Mouse (Mus musculus) ovary, adult 2 months (tissue): Measurements from ENCODE around the gene Ccpg1os. TPM values are rescaled to one million over a fixed set of nuclear protein-coding genes. Genes with fewer than 3 reads are reported as not detected.

ENCODE experiments used
- polyA plus RNA-seq: library from polyadenylated mRNA; depleted of rRNA; stranded (reverse); fragments of >200 nt; gene quantifications from 2 replicates; pipeline ENCODE4 v1.2.3, GENCODE M21; 2012; rRNA removed

Gene Ccpg1os
- 8.1 and 8.2 TPM in 2 replicates for polyA plus RNA-seq

DNA sequence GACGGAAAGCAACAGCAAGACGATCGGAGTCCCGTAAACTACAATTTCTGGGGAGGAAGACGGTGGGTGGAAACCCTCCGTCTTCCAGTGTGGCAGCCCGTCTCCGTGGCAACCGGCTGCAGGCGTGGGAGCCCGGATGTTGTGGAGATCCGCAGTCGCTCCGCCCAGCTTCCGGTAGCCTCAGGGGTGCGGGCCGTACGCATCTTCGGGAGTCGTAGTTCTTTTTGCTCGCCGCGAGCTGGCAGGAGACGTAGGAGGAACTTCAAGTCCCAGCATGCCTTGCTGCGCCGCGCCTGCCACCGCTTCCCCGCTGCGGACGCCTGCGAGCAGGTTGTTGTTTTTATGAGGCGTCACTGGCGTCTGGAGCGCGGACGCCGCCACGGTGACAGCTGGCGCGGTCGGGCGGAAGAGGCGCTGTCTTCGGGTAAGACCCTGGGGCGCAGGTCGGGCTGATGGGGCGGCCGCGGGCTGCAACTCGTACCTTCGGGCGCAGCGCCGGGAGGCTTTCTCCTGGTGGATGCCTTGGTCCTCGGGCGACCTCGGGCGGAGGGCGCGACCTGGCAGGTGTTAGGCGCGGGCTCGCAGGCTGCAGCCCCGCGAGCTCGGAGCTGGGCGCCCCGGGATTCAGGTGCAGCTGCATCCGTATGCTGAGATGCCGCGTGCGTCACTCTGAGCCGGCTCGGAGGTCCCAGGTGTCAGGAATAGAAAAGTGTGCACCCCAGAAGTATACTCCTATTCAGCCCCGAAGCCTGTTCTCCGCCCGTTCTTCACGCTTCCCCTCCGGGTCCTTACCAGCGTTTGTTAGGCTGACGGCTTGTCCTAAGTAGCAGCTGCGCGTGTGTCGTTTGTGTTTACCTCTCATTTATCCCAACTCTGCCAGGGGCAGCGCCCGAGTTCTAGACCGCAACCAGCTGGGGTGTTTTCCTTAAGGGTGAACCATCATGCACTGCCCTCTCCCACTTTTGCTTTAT, at the start of gene Ccpg1os, which contains the start of gene Ccpg1:
Gene Ccpg1os, minus strand, starts transcription at position 133 of the 971 bp plus-strand sequence.
Gene Ccpg1, plus strand, starts transcription at position 180 of the 971 bp plus-strand sequence.

DNA sequence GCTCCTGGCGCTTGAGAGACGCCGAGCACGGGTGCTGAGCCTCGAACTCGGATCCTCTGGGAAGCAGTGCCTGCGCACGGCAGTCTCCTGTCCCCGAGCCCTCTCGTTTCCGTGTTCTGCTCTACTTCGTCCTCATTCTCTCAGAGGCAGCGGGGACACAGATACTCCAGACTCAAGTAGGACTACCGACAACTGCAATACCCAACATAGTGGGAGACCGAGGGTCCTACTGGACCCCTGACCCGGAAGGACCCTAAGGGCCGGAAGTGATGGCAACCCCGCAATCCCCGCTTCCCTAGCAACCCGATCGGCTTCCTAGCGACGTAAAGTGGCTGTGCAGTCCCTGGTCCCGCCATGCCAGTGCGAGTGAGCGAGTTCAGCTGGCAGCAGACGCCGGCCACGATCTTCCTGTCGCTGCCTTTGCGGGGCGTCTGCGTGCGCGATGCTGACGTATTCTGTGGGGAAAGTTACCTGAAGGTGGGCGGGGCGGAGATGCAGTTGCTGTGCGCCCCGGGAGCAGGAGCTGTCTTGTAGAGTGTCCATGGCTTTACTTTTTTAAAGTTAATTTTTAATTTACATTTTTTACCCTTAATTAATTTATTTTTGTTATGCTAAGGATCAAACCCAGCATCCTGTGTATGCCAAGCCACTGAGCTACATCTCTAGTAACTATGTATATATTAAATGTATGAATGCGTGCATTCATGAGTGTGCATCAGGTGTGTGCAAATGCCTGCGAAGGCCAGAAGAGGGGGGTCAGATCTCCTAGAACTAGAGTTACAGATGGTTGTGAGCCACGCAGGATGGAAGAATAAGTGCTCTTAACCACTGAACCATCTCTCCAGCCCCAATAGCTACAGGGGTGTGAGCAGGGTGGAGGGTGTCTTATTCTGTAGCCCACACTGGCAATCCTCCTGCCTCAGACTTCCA, 26.4 kb downstream of the Ccpg1os start, which contains the start of the genes Dyx1c1 and Gm44503:
Gene Dyx1c1, plus strand, starts transcription at position 265 of the 930 bp plus-strand sequence.
Gene Gm44503, plus strand, starts transcription at position 332 of the 930 bp plus-strand sequence.

Other genes with a start within 250 kb of the Ccpg1os start
- 0.23 and 0.46 TPM in 2 replicates for gene Prtg, start 178.5 kb downstream of the Ccpg1os start, polyA plus RNA-seq
- 1.4 and 2.1 TPM in 2 replicates for gene Pygo1, start 59.7 kb downstream of the Ccpg1os start, polyA plus RNA-seq
- 1.1 and 1.2 TPM in 2 replicates for gene Dyx1c1, start 26.6 kb downstream of the Ccpg1os start, polyA plus RNA-seq
- gene Gm44503, start 26.5 kb downstream of the Ccpg1os start, polyA plus RNA-seq, result not detected in 2 replicates
- gene Ccpg1, start within 50 bp of the Ccpg1os start, polyA plus RNA-seq, result 4.7 and 5.7 TPM in 2 replicates
- gene Pigb, start 55.0 kb upstream of the Ccpg1os start, polyA plus RNA-seq, result 9.9 and 12.2 TPM in 2 replicates
- gene Rab27a, start 59.5 kb upstream of the Ccpg1os start, polyA plus RNA-seq, result 6.6 and 9.8 TPM in 2 replicates
- 33.9 and 54.0 TPM in 2 replicates for gene Khdc3, start 116.5 kb upstream of the Ccpg1os start, polyA plus RNA-seq
- 0.20 TPM in 1 of 2 replicates, not detected in the other for gene Gm20509, start 117.1 kb upstream of the Ccpg1os start, polyA plus RNA-seq
- gene Rsl24d1, start 128.0 kb upstream of the Ccpg1os start, polyA plus RNA-seq, result 11.1 and 13.6 TPM in 2 replicates